Mouse (Mus musculus) ES-E14 (cell line): Measurements from ENCODE around the gene Ppp1ca.

ENCODE experiments used
- HCFC1 ChIP-seq: IDR thresholded peaks from 2 replicates; pipeline ENCODE4 v1.6.1; 2012; ENCODE audit warnings: low read length, inconsistent platforms, borderline replicate concordance; ENCODE audit not compliant: insufficient read depth
- MAFK ChIP-seq: IDR thresholded peaks from 2 replicates; pipeline ENCODE4 v1.6.1; 2014; ENCODE audit warnings: mild to moderate bottlenecking, low read depth, low read length, inconsistent platforms; ENCODE audit not compliant: insufficient read depth
- ZC3H11A ChIP-seq: IDR thresholded peaks from 2 replicates; pipeline ENCODE4 v1.6.1; 2012; ENCODE audit warnings: low read depth, mild to moderate bottlenecking, inconsistent platforms, low read length, borderline replicate concordance

DNA sequence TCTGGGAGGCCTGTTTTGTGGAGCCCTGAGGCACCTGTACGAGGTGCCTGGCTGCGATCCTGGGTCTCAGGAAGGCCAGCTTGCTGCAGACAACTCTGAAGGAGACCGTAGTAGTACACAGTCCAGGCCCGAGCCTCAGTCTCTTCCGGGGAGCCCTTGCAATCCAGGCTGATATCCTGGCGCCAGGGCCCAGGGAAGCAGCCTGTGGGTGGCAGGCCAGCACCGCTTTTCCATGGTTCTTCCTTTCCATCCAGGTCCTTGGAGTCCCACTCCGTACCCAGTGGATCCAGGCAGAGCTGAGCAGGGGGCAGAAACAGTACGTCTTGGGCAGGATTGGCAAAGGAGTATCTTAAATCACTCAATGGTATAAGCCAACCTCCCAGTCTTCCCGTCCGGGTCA, 18.9 kb upstream of the Ppp1ca start:
- TF ChIP-seq MAFK (no peak), HCFC1 (no peak), ZC3H11A (no peak)
